Comparison of ENCODE assay signal across 8 mouse cellular contexts in the genomic region with DNA sequence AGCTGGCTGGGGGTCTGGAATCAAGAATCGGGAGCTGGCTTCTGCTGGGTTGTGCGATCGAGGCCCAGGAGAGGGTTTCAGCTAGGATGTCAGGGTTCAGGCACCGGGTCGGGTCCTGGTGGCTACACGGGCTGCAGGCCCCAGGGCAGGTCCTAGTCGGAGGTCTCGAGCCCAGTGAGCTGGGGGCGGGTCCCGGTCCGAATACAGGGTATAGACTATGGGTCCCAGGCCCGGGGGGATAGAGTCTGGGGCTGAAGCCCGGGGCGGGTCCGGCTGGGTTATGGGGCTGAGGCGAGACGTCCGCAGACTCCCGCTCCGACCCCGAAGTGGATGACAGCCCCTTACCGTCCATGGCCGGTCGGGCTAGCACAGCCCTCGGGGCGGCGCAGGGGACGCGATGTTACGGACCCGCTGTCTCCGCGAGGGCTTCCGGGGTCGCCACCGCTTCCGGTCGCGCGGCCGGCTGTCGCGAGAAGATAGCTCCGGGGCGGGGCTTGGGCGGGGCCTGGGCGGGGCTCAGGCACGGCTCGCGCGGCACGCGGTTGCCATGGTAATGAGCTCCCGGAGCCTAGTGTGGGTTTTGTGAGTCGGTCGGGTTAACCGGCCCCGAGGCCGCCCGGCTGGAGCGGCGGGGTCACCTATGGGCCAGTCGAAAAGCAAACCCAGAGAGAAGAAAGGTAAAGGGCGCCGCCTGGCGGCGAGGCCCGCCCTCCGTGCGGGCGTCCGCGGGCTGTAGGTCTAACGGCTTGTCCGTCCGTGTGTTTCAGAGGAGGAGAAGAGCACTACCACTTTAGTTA. TPM values are rescaled to one million over a fixed set of nuclear protein-coding genes. Genes with fewer than 3 reads are reported as not detected.
DNase-seq lines count a peak whose midpoint lies in the region; ATAC-seq and TF ChIP-seq lines count a peak whose summit lies in the region.

A gene (minus strand): TSS at position 443 of the 797 bp plus-strand sequence.
A gene (plus strand): TSS at position 512 of the 797 bp plus-strand sequence.

- no peaks in the 10 kb centered on the region for H3K27me3 ChIP-seq in Patski
- no peaks in the 10 kb centered on the region for H3K27me3 ChIP-seq in hindbrain, embryonic 11.5 days (ENCODE audit: control insufficient read depth, insufficient read depth, low read length)

- peak within 1 kb of the TSS; percentile 37; the same call in 1 of the 2 replicates for H3K27ac ChIP-seq in hindbrain, embryonic 11.5 days (ENCODE audit: low read depth, low read length)

- peak; percentile 82 for ATAC-seq in Patski
- ATAC-seq in hindbrain, embryonic 11.5 days (ENCODE audit: low FRiP score): peak; percentile 96

- 0 out of 2 replicates have a peak, but pooled peaks cover 2% of the 10 kb centered on the region for H3K36me3 ChIP-seq in hindbrain, embryonic 11.5 days (ENCODE audit: control insufficient read depth, insufficient read depth, low read length)

- in situ Hi-C loops in Patski (cut with MboI; ENCODE audit: low pct_unique_long_range_greater_than_20kb): loop anchor here (5.0 kb wide), 1 partner anchor 305 kb away; no protein-coding TSS in a partner anchor

- H3K4me3 ChIP-seq in hindbrain, embryonic 11.5 days (ENCODE audit: low read depth, low read length): peak within 1 kb of the TSS; percentile 77

- peaks cover 5% of the 10 kb centered on the region; the same call in 1 of the 2 replicates for H3K4me1 ChIP-seq in hindbrain, embryonic 11.5 days (replicated peaks; ENCODE audit: control insufficient read depth, insufficient read depth, low read length)

- CTCF ChIA-PET in Patski (lab: Charles Lee): interaction anchor here (0.9 to 2.8 kb wide), 3 partner anchors 10 to 21 kb away, joined by 3 to 7 read pairs (median 5); no protein-coding TSS in a partner anchor

- peak; percentile 85 for DNase-seq in Patski (ENCODE audit: low read depth, low spot score)
- peak; percentile 90 for DNase-seq in cerebellum, adult 9-11 months
- DNase-seq in frontal cortex, adult 2 months (ENCODE audit: extremely low spot score in 1 of 2, low spot score in 1 of 2): peak; percentile 80 to 85
- peak; percentile 97 for DNase-seq in hindbrain, embryonic 11.5 days (ENCODE audit: low spot score)
- peak; percentile 76 to 81 for DNase-seq in layer of hippocampus, postnatal 25 days (ENCODE audit: extremely low spot score in 1 of 2, low spot score in 1 of 2)
- peak; percentile 90 for DNase-seq in lung, postnatal 25 days (ENCODE audit: low spot score)
- peak; percentile 64 for DNase-seq in retina, adult 2 months (ENCODE audit: low read depth, low spot score)
- peak; percentile 85 to 86 for DNase-seq in thymus, postnatal 36 days

- H3K9ac ChIP-seq in hindbrain, embryonic 11.5 days (ENCODE audit: low read depth, low read length): peak within 1 kb of the TSS; percentile 79

- H3K4me2 ChIP-seq in hindbrain, embryonic 11.5 days (replicated peaks; ENCODE audit: low read depth, low read length): peak within 1 kb of the TSS; percentile 79

- 1% methylated on average over 73 of the region's 76 CpGs for WGBS in hindbrain, embryonic 11.5 days

- POLR2A ChIA-PET in Patski (lab: Charles Lee): interaction anchor here (0.6 to 1.2 kb wide), 3 partner anchors 9 to 14 kb away, joined by 3 read pairs; no protein-coding TSS in a partner anchor

- TF ChIP-seq CTCF in Patski (IDR thresholded peaks at IDR 0.05): no peak

- H3K9me3 ChIP-seq in hindbrain, embryonic 11.5 days (ENCODE audit: control insufficient read depth, low read length): no peaks in the 10 kb centered on the region

RNA-seq across cellular contexts. Expression of the first gene that starts in this region (rescaled TPM):
- 133 TPM for polyA plus RNA-seq in Patski (2021)
- 127 and 130 TPM in 2 replicates for polyA plus RNA-seq in frontal cortex, adult 2 months (2012; rRNA removed)
- 87.7 and 94.3 TPM in 2 replicates for polyA plus RNA-seq in hindbrain, embryonic 11.5 days (2014; fragmentation: Nextera tagmentation; extraction: Ambion mirVana)
- 100 to 1,000 TPM; 112 to 116 TPM for total RNA-seq in layer of hippocampus, postnatal 25 days (2021)

RNA-seq across cellular contexts. Expression of the second gene that starts in this region (rescaled TPM):
- polyA plus RNA-seq in Patski (2021): 5.4 TPM
- polyA plus RNA-seq in frontal cortex, adult 2 months (2012; rRNA removed): 9.3 and 9.7 TPM in 2 replicates
- polyA plus RNA-seq in hindbrain, embryonic 11.5 days (2014; fragmentation: Nextera tagmentation; extraction: Ambion mirVana): 5.5 and 6.1 TPM in 2 replicates
- 1 to 10 TPM; 6.5 to 7.3 TPM for total RNA-seq in layer of hippocampus, postnatal 25 days (2021)

Comparison
In these comparisons a context has a peak if more than half of its experiments do, and no peak if none do; other contexts are left out.
1. Peak in every context shown above with its lines: DNase-seq, ATAC-seq, H3K4me3 ChIP-seq and H3K27ac ChIP-seq.